Mouse (Mus musculus): ENCODE results near the gene Il17f.

- no peak for TF ChIP-seq GATA1 (IDR thresholded peaks at IDR 0.05; ENCODE audit: low read length)
- TF ChIP-seq TAL1 (IDR thresholded peaks at IDR 0.05; ENCODE audit: low read length) = no peak
These were observed 26.8 kb upstream of the Il17f start for GRCm38 (mm10) chr1:20817172-20817571.
